Mouse (Mus musculus) neural tube, embryonic 13.5 days (tissue): ENCODE data around the gene Col19a1. TPM values are rescaled to one million over a fixed set of nuclear protein-coding genes. Genes with fewer than 3 reads are reported as not detected.
A peak's percentile ranks its signal among the peaks of the same experiment; 100 is the strongest.

Experiments used
- ATAC-seq: fragments of 200-750 bp; cut with Nextera tagmentation; 2 replicates; pipeline ENCODE4 v1.8.0; 2017; ENCODE audit warnings: low read depth, mild to moderate bottlenecking, moderate TSS enrichment, moderate library complexity
- H3K27ac ChIP-seq: fragments of 300-500 bp; sonication (generic); replicated peaks from 2 replicates; pipeline ENCODE4 v1.5.1; 2015; ENCODE audit warnings: moderate library complexity, mild to moderate bottlenecking, inconsistent platforms
- H3K27me3 ChIP-seq: fragments of 300-500 bp; sonication (generic); 2 replicates; pipeline ENCODE4 v1.6.1; 2015; ENCODE audit warnings: mild to moderate bottlenecking, inconsistent platforms
- H3K36me3 ChIP-seq: fragments of 300-500 bp; sonication (generic); 2 replicates; pipeline ENCODE4 v1.6.1; 2015; ENCODE audit warnings: mild to moderate bottlenecking, inconsistent platforms
- H3K4me1 ChIP-seq: fragments of 300-500 bp; sonication (generic); replicated peaks from 2 replicates; pipeline ENCODE4 v1.6.1; 2015; ENCODE audit warnings: inconsistent platforms
- H3K4me2 ChIP-seq: fragments of 300-500 bp; sonication (generic); 2 replicates; pipeline ENCODE4 v1.6.1; 2015; ENCODE audit warnings: inconsistent platforms, mild to moderate bottlenecking, moderate library complexity
- H3K4me3 ChIP-seq: fragments of 300-500 bp; sonication (generic); 2 replicates; pipeline ENCODE4 v1.5.1; 2015; ENCODE audit warnings: mild to moderate bottlenecking, inconsistent platforms
- H3K9ac ChIP-seq: fragments of 300-500 bp; sonication (generic); 2 replicates; pipeline ENCODE4 v1.6.1; 2015; ENCODE audit warnings: moderate library complexity, mild to moderate bottlenecking, inconsistent platforms
- H3K9me3 ChIP-seq: fragments of 300-500 bp; sonication (generic); 2 replicates; pipeline ENCODE4 v1.6.1; 2016; ENCODE audit warnings: inconsistent platforms
- WGBS: fragments of 180-500 bp; shearing (Covaris S2); methylation state at CpG from one replicate; pipeline ENCODE4 v1.1.7; 2015; 5-methylcytosine and 5-hydroxymethylcytosine counted together
- polyA plus RNA-seq: library from polyadenylated mRNA; unstranded; fragments of >200 nt; fragmentation: Nextera tagmentation; extraction: Ambion mirVana; gene quantifications from 2 replicates; pipeline ENCODE4 v1.2.1, GENCODE M21; 2015

Col19a1 gene
- polyA plus RNA-seq, 1 experiment from 2014 or later = 2.5 TPM

DNA sequence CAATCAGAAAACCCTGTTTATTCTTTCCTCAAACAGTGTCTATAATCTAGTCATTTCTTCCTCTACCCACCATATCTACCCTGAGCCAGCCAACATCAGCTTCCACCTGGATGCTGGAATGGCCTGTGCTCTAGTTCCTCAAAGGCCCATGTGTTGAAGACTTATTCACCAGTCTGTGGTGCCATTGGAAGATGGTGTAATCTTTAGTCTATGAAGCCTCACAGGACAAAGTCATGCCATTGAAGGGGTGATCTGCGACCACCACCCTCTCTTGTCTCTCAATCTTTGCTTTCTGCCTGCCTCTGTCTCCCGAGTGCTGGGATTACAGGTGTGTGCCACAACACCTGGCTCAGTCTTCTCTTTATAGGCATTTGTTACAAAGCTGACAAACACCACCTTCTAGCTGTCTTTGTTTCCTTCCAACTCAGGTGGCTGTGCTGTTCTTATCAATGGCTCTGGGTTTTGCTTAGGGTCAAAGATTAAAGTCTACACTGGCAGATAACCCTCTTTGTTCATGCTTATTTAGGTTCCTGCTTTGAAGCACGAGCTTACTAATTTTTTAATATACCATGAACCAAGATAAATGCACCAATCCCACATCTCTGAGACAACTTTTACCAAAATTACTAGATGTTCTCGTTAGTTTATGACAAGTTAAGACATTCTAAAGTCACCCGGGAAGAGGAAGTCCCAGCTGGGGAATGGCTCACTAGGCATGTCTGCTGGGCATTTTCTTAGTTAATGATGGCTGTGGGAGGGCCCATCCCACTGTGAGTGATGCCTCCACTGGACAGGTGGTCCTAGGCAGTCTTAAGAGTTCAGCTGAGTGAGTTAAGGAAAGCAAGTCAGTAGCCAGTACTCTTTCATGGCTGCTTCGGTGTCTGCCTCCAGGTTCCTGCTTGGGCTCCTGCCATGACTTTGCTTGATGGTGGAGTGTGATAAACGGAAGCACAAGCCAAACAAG is 292.0 kb downstream of the Col19a1 start:
- H3K36me3 ChIP-seq = no peaks in the 10 kb centered on the region
- H3K9me3 ChIP-seq = no peaks in the 10 kb centered on the region
- H3K4me1 ChIP-seq = peaks cover 12% of the 10 kb centered on the region; the same call in 1 of the 2 replicates
- 82% methylated on average over 7 of the region's 7 CpGs for WGBS
- no peaks in the 10 kb centered on the region for H3K27me3 ChIP-seq
- H3K4me2 ChIP-seq = no peak overlapping the region
- H3K4me3 ChIP-seq = no peak overlapping the region
- ATAC-seq = no peak
- no peak overlapping the region for H3K9ac ChIP-seq
- H3K27ac ChIP-seq = no peak overlapping the region

DNA sequence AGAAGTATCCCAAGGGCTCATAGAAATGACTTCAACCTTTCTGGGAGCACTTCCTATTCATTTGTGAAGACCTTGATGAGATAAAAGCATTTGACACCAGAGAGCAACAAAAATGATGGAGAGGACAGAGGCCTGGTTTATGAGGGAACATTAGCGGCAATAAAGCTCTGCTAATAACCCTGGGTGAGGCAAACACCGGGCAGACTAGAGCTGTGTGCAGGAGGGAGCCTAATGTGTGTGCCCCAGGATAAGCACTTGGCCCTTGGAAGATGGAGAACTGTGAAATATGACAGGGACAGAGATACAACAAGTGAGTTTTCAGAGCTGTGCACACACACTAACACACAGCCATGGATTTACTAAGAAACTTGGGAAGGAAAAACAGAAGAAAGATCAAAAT is 294.8 kb downstream of the Col19a1 start:
- peak; percentile 79; the same call in 1 of the 2 replicates for ATAC-seq
- 19% methylated on average over 2 of the region's 2 CpGs for WGBS
- Histone ChIP-seq H3K27me3 (no peaks in the 10 kb centered on the region), H3K27ac (no peak overlapping the region), H3K4me1 (peaks cover 6% of the 10 kb centered on the region; the same call in 1 of the 2 replicates), H3K9ac (no peak overlapping the region), H3K4me3 (no peak overlapping the region), H3K9me3 (no peaks in the 10 kb centered on the region), H3K36me3 (no peaks in the 10 kb centered on the region), H3K4me2 (no peak overlapping the region)

DNA sequence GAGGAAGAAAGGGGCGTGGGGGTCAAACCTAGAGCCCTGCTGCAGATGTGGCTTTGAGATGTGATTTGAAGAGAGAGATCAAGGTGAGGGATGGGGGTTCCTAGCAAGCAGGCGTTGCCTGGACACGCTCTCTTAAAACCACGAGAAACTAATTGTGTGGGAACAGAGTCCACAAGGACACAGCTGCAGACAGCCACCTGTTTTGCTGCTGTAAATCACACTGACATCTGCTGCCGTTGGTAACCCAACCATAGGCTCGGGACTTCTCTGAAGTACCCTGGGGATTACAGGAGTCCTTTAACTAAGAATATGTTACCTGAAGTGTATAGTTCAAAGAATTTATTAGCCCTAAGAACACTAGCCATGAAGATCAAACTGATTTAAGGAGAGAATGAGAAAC is 300.9 kb downstream of the Col19a1 start:
- no peak overlapping the region for H3K27ac ChIP-seq
- no peaks in the 10 kb centered on the region for H3K27me3 ChIP-seq
- H3K9me3 ChIP-seq = no peaks in the 10 kb centered on the region
- no peak overlapping the region for H3K4me2 ChIP-seq
- peaks cover 5% of the 10 kb centered on the region; the same call in 1 of the 2 replicates for H3K4me1 ChIP-seq
- no peaks in the 10 kb centered on the region for H3K36me3 ChIP-seq
- no peak overlapping the region for H3K4me3 ChIP-seq
- no peak overlapping the region for H3K9ac ChIP-seq
- 14% methylated on average over 6 of the region's 6 CpGs for WGBS
- no peak for ATAC-seq

DNA sequence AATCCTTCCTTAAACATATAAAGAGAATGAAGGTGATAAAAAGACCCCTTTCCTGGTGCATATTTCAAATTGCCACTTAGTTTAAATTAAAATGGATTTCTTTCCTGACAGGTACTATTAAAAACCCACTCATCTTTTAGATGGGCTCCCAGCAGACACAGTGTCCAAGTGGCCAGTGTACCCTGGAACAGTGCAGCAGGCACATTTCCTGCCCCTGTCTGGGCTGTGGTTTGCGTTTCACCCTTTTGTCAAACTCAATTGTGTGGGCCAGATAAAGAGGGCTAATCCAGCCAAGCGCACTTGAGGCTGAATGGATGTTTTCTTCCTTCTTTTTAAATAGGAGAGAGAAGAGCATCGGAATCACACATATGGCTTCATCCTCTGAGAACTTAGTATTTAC is 320.2 kb downstream of the Col19a1 start:
- no peak for ATAC-seq
- 23% methylated on average over 3 of the region's 3 CpGs for WGBS

DNA sequence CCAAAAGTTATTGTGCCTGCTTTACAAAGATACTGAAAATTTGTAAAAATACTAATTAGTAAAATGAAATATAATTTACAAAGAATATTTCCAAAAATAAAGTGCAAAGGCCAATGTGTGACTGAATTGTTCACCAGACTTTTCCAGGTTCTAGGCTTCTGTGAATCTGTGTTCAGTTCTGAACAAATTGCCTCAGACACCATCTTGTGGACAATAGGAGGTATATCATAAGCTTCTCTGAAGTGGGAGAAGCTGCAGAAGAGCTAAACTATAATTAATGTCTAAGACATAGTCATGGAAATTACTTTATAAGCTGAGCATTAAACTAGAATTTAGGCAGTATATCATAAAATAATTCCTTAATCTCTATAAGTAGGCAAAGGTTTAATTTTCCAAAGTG is 326.1 kb downstream of the Col19a1 start:
- no peak overlapping the region for H3K4me3 ChIP-seq
- H3K27ac ChIP-seq = no peak overlapping the region
- H3K36me3 ChIP-seq = no peaks in the 10 kb centered on the region
- ATAC-seq = no peak
- no peak overlapping the region for H3K4me2 ChIP-seq
- no peaks in the 10 kb centered on the region for H3K27me3 ChIP-seq
- no peaks in the 10 kb centered on the region for H3K4me1 ChIP-seq
- no peak overlapping the region for H3K9ac ChIP-seq
- no peaks in the 10 kb centered on the region for H3K9me3 ChIP-seq

More for the DNA sequence above, 320.2 kb downstream of the Col19a1 start:
- Histone ChIP-seq H3K4me2 (no peak overlapping the region), H3K4me3 (no peak overlapping the region), H3K36me3 (no peaks in the 10 kb centered on the region), H3K27me3 (no peaks in the 10 kb centered on the region), H3K4me1 (no peaks in the 10 kb centered on the region), H3K9ac (no peak overlapping the region), H3K9me3 (no peaks in the 10 kb centered on the region), H3K27ac (no peak overlapping the region)

DNA sequence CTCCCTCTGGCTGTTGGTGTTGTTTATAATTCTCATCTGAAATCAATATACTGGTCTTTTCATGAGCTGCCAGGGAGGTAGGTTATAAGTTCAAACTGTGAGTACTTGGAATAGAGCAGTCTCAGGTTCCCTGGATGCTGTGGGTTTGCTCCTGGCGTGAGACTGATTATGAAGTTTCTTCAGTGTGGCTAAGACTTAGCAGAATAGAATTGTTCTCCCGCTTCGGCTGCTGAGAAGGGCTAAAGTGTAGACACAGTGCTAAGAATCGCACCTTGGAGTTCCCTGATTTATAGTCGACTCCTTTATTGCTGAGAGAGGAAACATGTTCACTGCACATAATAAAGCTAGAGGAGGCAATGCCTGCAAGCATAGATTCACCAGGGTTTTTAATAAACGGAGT is 327.9 kb downstream of the Col19a1 start:
- no peaks in the 10 kb centered on the region for H3K27me3 ChIP-seq
- H3K9me3 ChIP-seq = no peaks in the 10 kb centered on the region
- H3K36me3 ChIP-seq = no peaks in the 10 kb centered on the region
- 52% methylated on average over 6 of the region's 6 CpGs for WGBS
- H3K4me2 ChIP-seq = no peak overlapping the region
- no peak overlapping the region for H3K4me3 ChIP-seq
- H3K9ac ChIP-seq = no peak overlapping the region
- H3K4me1 ChIP-seq = no peaks in the 10 kb centered on the region
- ATAC-seq = no peak
- H3K27ac ChIP-seq = no peak overlapping the region

DNA sequence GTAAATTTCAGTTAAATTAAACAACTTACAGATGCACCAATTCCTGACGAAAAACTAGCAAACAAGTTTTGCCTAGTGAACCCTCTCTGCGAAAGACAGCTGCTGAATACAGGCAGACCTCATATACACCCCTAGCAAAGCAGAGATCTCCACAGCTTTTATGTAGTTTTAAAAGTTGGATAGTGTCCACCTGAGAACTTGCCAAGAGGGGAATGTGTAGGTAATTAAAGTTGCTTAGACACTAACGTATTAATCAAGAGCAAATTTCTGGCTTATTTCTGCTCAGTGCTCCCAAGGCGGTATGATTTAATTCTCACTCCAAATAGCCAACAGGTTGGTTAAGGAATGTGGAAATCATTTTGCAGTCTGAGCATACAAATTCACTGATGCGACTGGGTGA is 329.3 kb downstream of the Col19a1 start:
- no peak overlapping the region for H3K9ac ChIP-seq
- no peak for ATAC-seq
- 82% methylated on average over 5 of the region's 5 CpGs for WGBS
- no peak overlapping the region for H3K27ac ChIP-seq
- no peaks in the 10 kb centered on the region for H3K27me3 ChIP-seq
- H3K36me3 ChIP-seq = no peaks in the 10 kb centered on the region
- H3K4me2 ChIP-seq = no peak overlapping the region
- no peaks in the 10 kb centered on the region for H3K9me3 ChIP-seq
- no peak overlapping the region for H3K4me3 ChIP-seq
- H3K4me1 ChIP-seq = no peaks in the 10 kb centered on the region

DNA sequence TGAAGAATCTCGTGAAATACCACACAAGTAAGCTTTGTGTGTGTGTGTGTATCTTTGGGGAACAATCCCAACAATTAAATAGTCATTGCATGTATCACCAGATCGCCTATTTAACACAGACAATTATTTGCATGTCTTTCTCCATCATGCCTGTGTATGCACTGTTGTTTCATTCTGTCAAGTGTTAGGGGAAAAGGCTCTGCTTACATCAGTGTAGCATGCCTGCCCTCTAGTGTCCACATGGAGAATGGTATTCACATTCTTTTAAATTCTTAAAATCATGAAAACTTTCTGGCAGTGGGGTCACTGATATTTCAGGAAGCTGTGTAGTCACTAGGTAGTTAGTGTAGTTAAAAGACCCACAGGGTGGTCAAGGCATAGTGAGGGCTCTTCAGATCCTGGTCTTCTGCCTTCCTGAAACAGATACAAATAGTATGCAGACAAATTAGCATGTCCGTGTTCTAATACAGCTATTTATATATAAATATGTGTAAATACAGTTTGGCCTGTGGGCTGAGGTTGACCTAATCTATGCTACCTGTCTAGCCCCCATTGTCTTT is 338.1 kb downstream of the Col19a1 start:
- peak; percentile 90 for ATAC-seq
- no peaks in the 10 kb centered on the region for H3K36me3 ChIP-seq
- H3K4me3 ChIP-seq = no peak overlapping the region
- WGBS = 40% methylated on average over 3 of the region's 3 CpGs
- peak overlapping the region; percentile 74 for H3K27ac ChIP-seq
- peaks cover 16% of the 10 kb centered on the region for H3K4me1 ChIP-seq
- H3K9ac ChIP-seq = no peak overlapping the region
- H3K27me3 ChIP-seq = no peaks in the 10 kb centered on the region
- no peaks in the 10 kb centered on the region for H3K9me3 ChIP-seq
- H3K4me2 ChIP-seq = no peak overlapping the region

DNA sequence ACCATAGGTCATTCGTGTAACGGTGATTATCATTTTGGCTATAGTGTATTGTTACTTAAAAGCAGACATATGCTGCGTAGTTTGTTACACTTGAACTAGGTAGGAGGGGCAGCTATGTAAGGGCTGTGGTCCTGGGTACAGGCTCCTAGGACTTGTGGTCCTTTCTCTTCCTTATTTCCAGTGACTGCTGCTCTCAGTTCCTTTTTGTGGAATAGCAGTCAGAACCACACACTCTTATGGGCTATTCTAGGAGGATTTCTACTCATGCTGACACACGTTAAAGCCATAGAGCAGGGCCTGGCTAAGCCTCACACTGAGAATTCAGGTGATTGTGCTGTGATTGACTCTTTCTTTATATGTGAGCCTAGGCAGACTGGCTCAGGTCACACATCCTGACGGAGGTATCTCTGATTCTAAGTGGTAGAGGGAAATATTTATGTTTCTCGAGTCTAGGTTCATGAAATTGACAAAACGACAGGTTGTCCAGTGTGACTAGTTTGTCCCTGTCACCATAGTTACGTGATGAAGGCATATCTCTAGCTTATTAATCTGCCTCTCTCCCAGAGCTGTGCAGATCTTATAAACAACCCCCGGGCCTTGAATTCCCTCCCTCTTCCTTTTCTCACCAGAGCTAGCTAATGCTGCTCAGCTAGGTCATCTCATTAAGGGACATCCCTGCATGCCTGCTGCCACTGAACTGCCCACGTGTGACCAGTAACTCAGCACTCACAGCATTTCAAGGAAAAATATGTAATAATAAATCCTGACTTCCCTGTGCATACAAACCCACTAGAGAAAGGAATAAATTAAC is 338.8 kb downstream of the Col19a1 start:
- no peaks in the 10 kb centered on the region for H3K9me3 ChIP-seq
- H3K36me3 ChIP-seq = no peaks in the 10 kb centered on the region
- H3K4me2 ChIP-seq = no peak overlapping the region
- H3K27ac ChIP-seq = peak overlapping the region; percentile 74
- H3K4me1 ChIP-seq = peaks cover 16% of the 10 kb centered on the region
- peak; percentile 86 for ATAC-seq
- H3K9ac ChIP-seq = 0 out of 2 replicates have a peak overlapping the region, but pooled peaks have one; percentile 38
- H3K27me3 ChIP-seq = no peaks in the 10 kb centered on the region
- no peak overlapping the region for H3K4me3 ChIP-seq
- 67% methylated on average over 10 of the region's 10 CpGs for WGBS

DNA sequence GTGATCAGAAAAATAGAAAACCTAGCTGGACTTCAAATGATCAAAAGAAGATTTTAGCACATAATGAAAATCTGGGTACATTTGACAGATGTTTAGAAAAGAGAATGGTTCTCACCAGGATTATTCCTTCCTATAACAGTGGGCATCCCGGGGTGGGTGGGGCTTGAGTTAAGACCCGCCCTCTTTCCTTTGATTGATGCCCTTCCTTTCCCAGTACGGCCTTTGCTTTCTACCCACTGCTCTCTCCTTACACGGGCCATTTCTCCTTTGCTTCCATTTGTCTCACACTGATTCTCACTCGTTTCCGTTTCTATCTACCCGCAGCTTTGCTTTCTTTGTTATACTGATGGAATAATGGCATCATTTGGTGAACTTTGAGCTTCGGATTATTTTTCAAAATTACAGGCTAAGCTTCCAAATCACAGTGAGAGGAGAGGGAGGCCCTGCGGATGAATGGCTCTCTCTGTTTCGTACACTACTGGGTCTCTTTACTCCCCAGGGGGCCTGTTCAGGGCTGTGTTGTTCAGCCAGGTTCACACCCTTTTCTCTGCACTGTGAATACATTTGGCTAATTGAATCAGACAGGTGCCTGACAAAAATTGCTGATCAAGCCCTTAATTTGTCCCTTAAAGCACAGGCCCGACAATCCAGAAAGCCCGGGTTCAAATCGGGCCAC is 341.4 kb downstream of the Col19a1 start:
- Histone ChIP-seq H3K27me3 (no peaks in the 10 kb centered on the region), H3K36me3 (no peaks in the 10 kb centered on the region), H3K4me2 (no peak overlapping the region), H3K9me3 (no peaks in the 10 kb centered on the region), H3K9ac (no peak overlapping the region), H3K27ac (no peak overlapping the region), H3K4me3 (no peak overlapping the region), H3K4me1 (peaks cover 16% of the 10 kb centered on the region)
- WGBS = 31% methylated on average over 13 of the region's 13 CpGs
- 0 out of 2 replicates have a peak, but pooled peaks have one; percentile 48 for ATAC-seq

DNA sequence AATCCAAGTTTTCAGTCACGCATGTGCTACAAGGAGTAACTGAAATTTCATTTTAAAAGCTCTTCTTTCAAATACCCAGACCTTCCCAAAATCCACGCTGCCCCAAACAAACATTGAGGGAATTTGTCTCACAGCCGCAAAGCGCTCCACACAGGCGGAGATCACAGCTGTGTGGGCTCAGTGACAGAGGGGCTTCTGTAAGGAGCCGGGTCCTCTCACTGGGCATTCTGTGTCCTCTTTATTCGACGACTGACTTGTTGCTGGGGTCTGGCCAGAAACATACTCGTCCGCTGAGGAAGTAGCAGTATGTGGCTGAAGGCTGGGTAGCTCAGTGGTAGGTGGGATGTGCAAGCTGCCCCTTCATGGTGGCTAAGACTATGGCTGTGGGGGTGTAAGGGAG is 342.3 kb downstream of the Col19a1 start:
- WGBS = 73% methylated on average over 10 of the region's 10 CpGs
- ATAC-seq = no peak
- H3K36me3 ChIP-seq = no peaks in the 10 kb centered on the region

More for the DNA sequence above, 342.3 kb downstream of the Col19a1 start:
- H3K9ac ChIP-seq = no peak overlapping the region
- H3K4me2 ChIP-seq = no peak overlapping the region
- peaks cover 21% of the 10 kb centered on the region for H3K4me1 ChIP-seq
- H3K9me3 ChIP-seq = no peaks in the 10 kb centered on the region
- H3K27ac ChIP-seq = no peak overlapping the region
- no peak overlapping the region for H3K4me3 ChIP-seq
- H3K27me3 ChIP-seq = no peaks in the 10 kb centered on the region
